Mouse (Mus musculus): ENCODE measurements around the gene Wdr1. TPM values are rescaled to one million over a fixed set of nuclear protein-coding genes. Genes with fewer than 3 reads are reported as not detected.
A peak's percentile ranks its signal among the peaks of the same experiment; 100 is the strongest.
"Not testable (repeated sequence)": the region's sequence is repeated elsewhere in the genome, so short reads cannot be mapped to it uniquely, and the experiment has no call there.

Gene Wdr1
- 143 and 150 TPM in 2 replicates for polyA plus RNA-seq (2015; fragmentation: Nextera tagmentation; extraction: Ambion mirVana)

- Histone ChIP-seq H3K27ac (peak within 1 kb of the TSS; percentile 82), H3K36me3 (peaks cover 19% of the 10 kb centered on the region), H3K4me3 (replicated peaks) (peak within 1 kb of the TSS; percentile 91), H3K4me2 (replicated peaks) (peak within 1 kb of the TSS; percentile 71), H3K9ac (replicated peaks) (peak within 1 kb of the TSS; percentile 71), H3K4me1 (replicated peaks) (peaks cover 35% of the 10 kb centered on the region), H3K27me3 (no peaks in the 10 kb centered on the region), H3K9me3 (no peaks in the 10 kb centered on the region)
- WGBS = 81% methylated on average over 2 of the region's 2 CpGs
- ATAC-seq = no peak
These were observed at the start of gene Wdr1 for GRCm38 (mm10) chr5:38563121-38563520. TSS of gene Wdr1 (minus strand) at chr5:38563221.

GRCm38 (mm10) chr5:38611118-38611517, 48.1 kb upstream of the Wdr1 start:
- WGBS = 92% methylated on average over 3 of the region's 3 CpGs
- no peak overlapping the region for H3K4me2 ChIP-seq (replicated peaks)
- no peaks in the 10 kb centered on the region for H3K9me3 ChIP-seq
- no peaks in the 10 kb centered on the region for H3K36me3 ChIP-seq
- H3K9ac ChIP-seq (replicated peaks) = no peak overlapping the region
- H3K4me3 ChIP-seq (replicated peaks) = no peak overlapping the region
- H3K4me1 ChIP-seq (replicated peaks) = no peaks in the 10 kb centered on the region
- H3K27ac ChIP-seq = no peak overlapping the region
- no peak for ATAC-seq
- H3K27me3 ChIP-seq = no peaks in the 10 kb centered on the region

- WGBS = 89% methylated on average over 4 of the region's 4 CpGs
- not testable (repeated sequence) for H3K4me1 ChIP-seq (replicated peaks); H3K9me3 ChIP-seq; H3K27ac ChIP-seq; H3K4me3 ChIP-seq (replicated peaks); H3K36me3 ChIP-seq; H3K27me3 ChIP-seq; H3K4me2 ChIP-seq (replicated peaks); ATAC-seq; H3K9ac ChIP-seq (replicated peaks)
These were observed 45.2 kb upstream of the Wdr1 start for GRCm38 (mm10) chr5:38608219-38608618.

GRCm38 (mm10) chr5:38598647-38599304, 35.8 kb upstream of the Wdr1 start:
- peak; percentile 70 for ATAC-seq
- Histone ChIP-seq H3K27me3 (no peaks in the 10 kb centered on the region), H3K4me2 (replicated peaks) (peak overlapping the region; percentile 50), H3K9me3 (no peaks in the 10 kb centered on the region), H3K36me3 (no peaks in the 10 kb centered on the region), H3K9ac (replicated peaks) (no peak overlapping the region), H3K4me3 (replicated peaks) (peak overlapping the region; percentile 35), H3K27ac (no peak overlapping the region), H3K4me1 (replicated peaks) (peaks cover 4% of the 10 kb centered on the region; the same call in 1 of the 2 replicates)
- WGBS = 55% methylated on average over 11 of the region's 11 CpGs

- no peak overlapping the region for H3K27ac ChIP-seq
- H3K4me3 ChIP-seq (replicated peaks) = no peak overlapping the region
- H3K9me3 ChIP-seq = no peaks in the 10 kb centered on the region
- H3K4me2 ChIP-seq (replicated peaks) = no peak overlapping the region
- H3K27me3 ChIP-seq = no peaks in the 10 kb centered on the region
- H3K4me1 ChIP-seq (replicated peaks) = no peaks in the 10 kb centered on the region
- H3K9ac ChIP-seq (replicated peaks) = no peak overlapping the region
- ATAC-seq = no peak
- no peaks in the 10 kb centered on the region for H3K36me3 ChIP-seq
- 78% methylated on average over 9 of the region's 9 CpGs for WGBS
These were observed 25.9 kb upstream of the Wdr1 start for GRCm38 (mm10) chr5:38588924-38589323.

- Histone ChIP-seq H3K36me3 (no peaks in the 10 kb centered on the region), H3K27me3 (no peaks in the 10 kb centered on the region), H3K27ac (no peak overlapping the region), H3K4me2 (replicated peaks) (no peak overlapping the region), H3K4me1 (replicated peaks) (no peaks in the 10 kb centered on the region), H3K9ac (replicated peaks) (no peak overlapping the region), H3K9me3 (no peaks in the 10 kb centered on the region), H3K4me3 (replicated peaks) (no peak overlapping the region)
- WGBS = 90% methylated on average over 2 of the region's 2 CpGs
- ATAC-seq = no peak
These were observed 22.4 kb upstream of the Wdr1 start for GRCm38 (mm10) chr5:38585450-38585849.

GRCm38 (mm10) chr5:38583026-38583425, 20.0 kb upstream of the Wdr1 start:
- no peaks in the 10 kb centered on the region for H3K4me1 ChIP-seq (replicated peaks)
- no peaks in the 10 kb centered on the region for H3K27me3 ChIP-seq
- ATAC-seq = no peak
- no peak overlapping the region for H3K4me2 ChIP-seq (replicated peaks)
- no peaks in the 10 kb centered on the region for H3K36me3 ChIP-seq
- no peak overlapping the region for H3K4me3 ChIP-seq (replicated peaks)
- no peaks in the 10 kb centered on the region for H3K9me3 ChIP-seq
- no peak overlapping the region for H3K9ac ChIP-seq (replicated peaks)
- WGBS = 93% methylated on average over 4 of the region's 4 CpGs
- no peak overlapping the region for H3K27ac ChIP-seq

- H3K36me3 ChIP-seq = no peaks in the 10 kb centered on the region
- no peaks in the 10 kb centered on the region for H3K9me3 ChIP-seq
- no peak overlapping the region for H3K4me3 ChIP-seq (replicated peaks)
- no peaks in the 10 kb centered on the region for H3K27me3 ChIP-seq
- no peaks in the 10 kb centered on the region for H3K4me1 ChIP-seq (replicated peaks)
- no peak overlapping the region for H3K27ac ChIP-seq
- ATAC-seq = peak; percentile 62
- WGBS = 34% methylated on average over 6 of the region's 6 CpGs
- no peak overlapping the region for H3K9ac ChIP-seq (replicated peaks)
- no peak overlapping the region for H3K4me2 ChIP-seq (replicated peaks)
These were observed 17.7 kb upstream of the Wdr1 start for GRCm38 (mm10) chr5:38580703-38581102.

- Histone ChIP-seq H3K27me3 (no peaks in the 10 kb centered on the region), H3K4me3 (replicated peaks) (no peak overlapping the region), H3K27ac (no peak overlapping the region), H3K4me1 (replicated peaks) (no peaks in the 10 kb centered on the region), H3K36me3 (no peaks in the 10 kb centered on the region), H3K4me2 (replicated peaks) (no peak overlapping the region), H3K9ac (replicated peaks) (no peak overlapping the region), H3K9me3 (no peaks in the 10 kb centered on the region)
- WGBS = 83% methylated on average over 2 of the region's 2 CpGs
- no peak for ATAC-seq
These were observed 7.9 kb upstream of the Wdr1 start for GRCm38 (mm10) chr5:38570876-38571275.

- H3K4me2 ChIP-seq (replicated peaks) = no peak overlapping the region
- no peaks in the 10 kb centered on the region for H3K36me3 ChIP-seq
- ATAC-seq = no peak
- H3K9me3 ChIP-seq = no peaks in the 10 kb centered on the region
- no peak overlapping the region for H3K27ac ChIP-seq
- H3K4me1 ChIP-seq (replicated peaks) = no peaks in the 10 kb centered on the region
- H3K4me3 ChIP-seq (replicated peaks) = no peak overlapping the region
- no peak overlapping the region for H3K9ac ChIP-seq (replicated peaks)
- H3K27me3 ChIP-seq = no peaks in the 10 kb centered on the region
These were observed 5.6 kb upstream of the Wdr1 start for GRCm38 (mm10) chr5:38568652-38569051.

- no peak for ATAC-seq
- peaks cover 19% of the 10 kb centered on the region for H3K4me1 ChIP-seq (replicated peaks)
- H3K4me2 ChIP-seq (replicated peaks) = no peak overlapping the region
- H3K4me3 ChIP-seq (replicated peaks) = no peak overlapping the region
- 82% methylated on average over 6 of the region's 6 CpGs for WGBS
- H3K36me3 ChIP-seq = 0 out of 2 replicates have a peak, but pooled peaks cover 1% of the 10 kb centered on the region
- no peak overlapping the region for H3K9ac ChIP-seq (replicated peaks)
- H3K27me3 ChIP-seq = no peaks in the 10 kb centered on the region
- H3K9me3 ChIP-seq = no peaks in the 10 kb centered on the region
- H3K27ac ChIP-seq = no peak overlapping the region
These were observed 1.8 kb upstream of the Wdr1 start for GRCm38 (mm10) chr5:38564831-38565230.

GRCm38 (mm10) chr5:38561426-38562024, 1.5 kb downstream of the Wdr1 start:
- Histone ChIP-seq H3K36me3 (peaks cover 32% of the 10 kb centered on the region), H3K4me2 (replicated peaks) (peak overlapping the region; percentile 92), H3K9ac (replicated peaks) (peak overlapping the region; percentile 92), H3K4me1 (replicated peaks) (peaks cover 35% of the 10 kb centered on the region), H3K4me3 (replicated peaks) (peak overlapping the region; percentile 91), H3K27ac (peak overlapping the region; percentile 88), H3K9me3 (no peaks in the 10 kb centered on the region), H3K27me3 (no peaks in the 10 kb centered on the region)
- under 1% methylated on average over 79 of the region's 79 CpGs for WGBS
- peak; percentile 98 for ATAC-seq

All from midbrain, embryonic 13.5 days (tissue).